Mouse (Mus musculus) kidney, embryonic 14.5 days (tissue): ENCODE results near the gene Ahrr. TPM values are rescaled to one million over a fixed set of nuclear protein-coding genes. Genes with fewer than 3 reads are reported as not detected.
A peak's percentile ranks its signal among the peaks of the same experiment; 100 is the strongest.

Experiments
- ATAC-seq: fragments of 200-750 bp; cut with Nextera tagmentation; 2 replicates; pipeline ENCODE4 v1.8.0; 2017; ENCODE audit warnings: moderate number of reproducible peaks, mild to moderate bottlenecking, moderate TSS enrichment, moderate library complexity; ENCODE audit not compliant: low FRiP score, low TSS enrichment
- H3K27ac ChIP-seq: fragments of 300-500 bp; sonication (generic); 2 replicates; pipeline ENCODE4 v1.5.1; 2014; ENCODE audit warnings: low read depth, mild to moderate bottlenecking, low read length, moderate library complexity, mixed read lengths
- H3K27me3 ChIP-seq: fragments of 300-500 bp; sonication (generic); 2 replicates; pipeline ENCODE4 v1.6.1; 2014; ENCODE audit warnings: mild to moderate bottlenecking, low read length; ENCODE audit not compliant: control insufficient read depth, insufficient read depth
- H3K36me3 ChIP-seq: fragments of 300-500 bp; sonication (generic); 2 replicates; pipeline ENCODE4 v1.6.1; 2014; ENCODE audit warnings: low read length, mixed read lengths; ENCODE audit not compliant: control insufficient read depth, insufficient read depth
- H3K4me1 ChIP-seq: fragments of 300-500 bp; sonication (generic); 2 replicates; pipeline ENCODE4 v1.6.1; 2014; ENCODE audit warnings: low read length, mixed read lengths; ENCODE audit not compliant: control insufficient read depth, insufficient read depth
- H3K4me2 ChIP-seq: fragments of 300-500 bp; sonication (generic); replicated peaks from 2 replicates; pipeline ENCODE4 v1.6.1; 2014; ENCODE audit warnings: low read depth, mild to moderate bottlenecking, low read length
- H3K4me3 ChIP-seq: fragments of 300-500 bp; sonication (generic); 2 replicates; pipeline ENCODE4 v1.5.1; 2014; ENCODE audit warnings: mild to moderate bottlenecking, low read length
- H3K9ac ChIP-seq: fragments of 300-500 bp; sonication (generic); 2 replicates; pipeline ENCODE4 v1.6.1; 2014; ENCODE audit warnings: low read depth, mild to moderate bottlenecking, low read length, moderate library complexity
- H3K9me3 ChIP-seq: fragments of 300-500 bp; sonication (generic); 2 replicates; pipeline ENCODE4 v1.6.1; 2016; ENCODE audit warnings: low read length; ENCODE audit not compliant: control insufficient read depth
- WGBS: fragments of 180-500 bp; shearing (Covaris S2); extraction: QIAGEN DNeasy Blood & Tissue Kit; methylation state at CpG from one replicate; pipeline ENCODE4 v1.1.7; 2014; 5-methylcytosine and 5-hydroxymethylcytosine counted together
- polyA plus RNA-seq: library from polyadenylated mRNA; unstranded; fragments of >200 nt; fragmentation: Nextera tagmentation; extraction: Ambion mirVana; gene quantifications from 2 replicates; pipeline ENCODE4 v1.2.1, GENCODE M21; 2014

Gene Ahrr
- polyA plus RNA-seq: 0.39 and 0.65 TPM in 2 replicates

- H3K27ac ChIP-seq: no peak within 1 kb of the TSS
- H3K4me3 ChIP-seq: peak within 1 kb of the TSS; percentile 13
- no peaks in the 10 kb centered on the region for H3K27me3 ChIP-seq
- peak within 1 kb of the TSS; percentile 41 for H3K4me2 ChIP-seq
- no peaks in the 10 kb centered on the region for H3K4me1 ChIP-seq
- no peaks in the 10 kb centered on the region for H3K9me3 ChIP-seq
- H3K9ac ChIP-seq: no peak within 1 kb of the TSS
- no peaks in the 10 kb centered on the region for H3K36me3 ChIP-seq
- 1% methylated on average over 24 of the region's 27 CpGs for WGBS
- peak; percentile 69 for ATAC-seq
These were observed at the start of gene Ahrr for GRCm38 (mm10) chr13:74292167-74292566. Gene Ahrr (minus strand): TSS chr13:74292331.

GRCm38 (mm10) chr13:74341036-74341435 is 48.9 kb upstream of the Ahrr start:
- H3K4me3 ChIP-seq: no peak overlapping the region
- H3K36me3 ChIP-seq: peaks cover 73% of the 10 kb centered on the region
- no peak overlapping the region for H3K9ac ChIP-seq
- no peaks in the 10 kb centered on the region for H3K4me1 ChIP-seq
- no peaks in the 10 kb centered on the region for H3K27me3 ChIP-seq
- H3K9me3 ChIP-seq: no peaks in the 10 kb centered on the region
- H3K27ac ChIP-seq: no peak overlapping the region
- H3K4me2 ChIP-seq: no peak overlapping the region
- peak; percentile 46; the same call in 1 of the 2 replicates for ATAC-seq
- 47% methylated on average over 3 of the region's 3 CpGs for WGBS

- Histone ChIP-seq H3K4me3 (no peak overlapping the region), H3K9ac (no peak overlapping the region), H3K4me1 (no peaks in the 10 kb centered on the region), H3K27ac (no peak overlapping the region), H3K36me3 (peaks cover 74% of the 10 kb centered on the region), H3K9me3 (no peaks in the 10 kb centered on the region), H3K4me2 (no peak overlapping the region), H3K27me3 (no peaks in the 10 kb centered on the region)
- ATAC-seq: no peak
These were observed 37.2 kb upstream of the Ahrr start for GRCm38 (mm10) chr13:74329321-74329720.

DNA sequence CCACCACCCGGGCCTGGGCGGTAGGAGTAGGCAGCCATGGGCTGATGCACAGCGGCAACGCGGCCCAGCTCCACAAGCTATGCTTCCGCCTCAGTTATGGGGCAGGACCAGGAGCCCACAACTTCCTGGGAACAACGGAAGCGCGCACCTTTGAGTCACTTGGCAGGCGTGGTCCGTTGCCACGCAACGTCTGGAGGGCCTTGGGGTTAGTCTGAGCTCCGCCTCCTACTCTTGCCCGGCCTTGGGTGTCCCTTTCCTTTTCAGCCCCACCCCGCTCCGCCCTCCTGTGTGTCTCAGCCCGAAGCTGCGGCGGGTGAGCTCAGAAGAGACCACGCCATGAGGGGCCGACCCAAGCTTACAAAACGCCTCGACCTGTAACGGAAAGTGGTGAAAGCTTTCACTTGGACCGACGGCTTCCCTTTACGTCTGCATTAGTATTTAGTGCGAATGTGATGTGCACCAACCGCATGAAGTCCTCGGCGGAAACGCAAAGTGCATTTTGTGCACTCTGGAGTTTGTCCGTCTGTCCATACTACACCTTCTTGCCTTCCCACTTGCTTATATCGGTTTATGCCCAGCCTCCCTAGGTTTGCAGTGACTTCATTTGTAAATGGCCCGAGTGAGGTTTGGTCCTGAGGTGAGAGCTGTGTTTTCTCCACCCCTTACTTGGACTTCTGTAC is 25.2 kb upstream of the Ahrr start, which contains the start of gene Pdcd6:
Pdcd6 (minus strand) TSS at position 411 of the 680 bp plus-strand sequence.
- Histone ChIP-seq H3K36me3 (peaks cover 27% of the 10 kb centered on the region), H3K27me3 (no peaks in the 10 kb centered on the region)
- WGBS: under 1% methylated on average over 32 of the region's 36 CpGs

DNA sequence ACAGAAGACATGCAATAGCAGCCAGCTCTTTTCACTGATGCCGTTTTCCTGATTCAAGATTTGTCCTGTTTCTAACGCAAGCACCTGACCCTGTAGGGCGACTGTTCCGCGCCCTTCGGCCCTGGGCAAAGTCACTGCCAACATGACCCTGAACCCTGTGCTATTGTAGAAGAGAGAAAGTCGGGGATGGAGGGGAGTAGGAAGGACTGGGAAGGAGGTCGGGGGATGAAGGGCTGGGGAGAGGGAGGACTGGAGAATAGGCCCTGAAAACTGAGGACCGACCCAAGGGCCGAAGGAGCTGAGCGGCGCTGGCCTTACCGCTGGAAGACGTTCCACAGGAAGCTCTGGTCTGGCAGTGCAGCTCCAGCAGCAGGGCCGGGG is 24.6 kb upstream of the Ahrr start:
- ATAC-seq: no peak
- H3K36me3 ChIP-seq: peaks cover 21% of the 10 kb centered on the region
- WGBS: 4% methylated on average over 15 of the region's 15 CpGs
- H3K9ac ChIP-seq: peak overlapping the region; percentile 84
- H3K4me1 ChIP-seq: no peaks in the 10 kb centered on the region
- H3K4me3 ChIP-seq: peak overlapping the region; percentile 80
- no peaks in the 10 kb centered on the region for H3K27me3 ChIP-seq
- peak overlapping the region; percentile 59 for H3K4me2 ChIP-seq
- H3K9me3 ChIP-seq: no peaks in the 10 kb centered on the region
- H3K27ac ChIP-seq: no peak overlapping the region

More for the DNA sequence above, 25.2 kb upstream of the Ahrr start, which contains the start of gene Pdcd6:
- H3K4me3 ChIP-seq: peak within 1 kb of the TSS; percentile 80
- H3K27ac ChIP-seq: no peak within 1 kb of the TSS
- peak within 1 kb of the TSS; percentile 59 for H3K4me2 ChIP-seq
- no peaks in the 10 kb centered on the region for H3K4me1 ChIP-seq
- H3K9ac ChIP-seq: peak within 1 kb of the TSS; percentile 84
- H3K9me3 ChIP-seq: no peaks in the 10 kb centered on the region
- ATAC-seq: peak; percentile 100

DNA sequence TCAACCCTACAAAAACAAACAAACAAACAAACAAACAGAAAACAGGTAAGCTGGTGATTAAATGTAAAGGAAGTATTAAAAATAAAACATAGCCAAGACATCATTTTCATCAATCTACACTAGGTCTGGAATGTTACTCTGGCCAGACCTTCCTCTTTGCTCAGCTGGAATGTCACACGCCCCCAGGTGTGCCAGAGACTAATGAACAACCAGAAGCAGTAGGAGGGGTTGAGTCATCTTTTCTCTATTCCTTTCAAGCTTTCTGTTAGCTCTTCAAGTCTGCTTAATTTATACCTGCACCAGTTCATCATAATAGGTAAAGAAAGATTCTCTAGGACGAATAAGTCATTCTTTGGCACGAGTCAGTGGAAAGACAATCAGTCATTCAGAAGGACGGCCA is 24.3 kb upstream of the Ahrr start:
- H3K27ac ChIP-seq: no peak overlapping the region
- no peaks in the 10 kb centered on the region for H3K27me3 ChIP-seq
- no peaks in the 10 kb centered on the region for H3K4me1 ChIP-seq
- peak overlapping the region; percentile 59 for H3K4me2 ChIP-seq
- 24% methylated on average over 4 of the region's 4 CpGs for WGBS
- no peak for ATAC-seq
- peak overlapping the region; percentile 84 for H3K9ac ChIP-seq
- no peaks in the 10 kb centered on the region for H3K9me3 ChIP-seq
- H3K36me3 ChIP-seq: peaks cover 17% of the 10 kb centered on the region
- H3K4me3 ChIP-seq: peak overlapping the region; percentile 80

DNA sequence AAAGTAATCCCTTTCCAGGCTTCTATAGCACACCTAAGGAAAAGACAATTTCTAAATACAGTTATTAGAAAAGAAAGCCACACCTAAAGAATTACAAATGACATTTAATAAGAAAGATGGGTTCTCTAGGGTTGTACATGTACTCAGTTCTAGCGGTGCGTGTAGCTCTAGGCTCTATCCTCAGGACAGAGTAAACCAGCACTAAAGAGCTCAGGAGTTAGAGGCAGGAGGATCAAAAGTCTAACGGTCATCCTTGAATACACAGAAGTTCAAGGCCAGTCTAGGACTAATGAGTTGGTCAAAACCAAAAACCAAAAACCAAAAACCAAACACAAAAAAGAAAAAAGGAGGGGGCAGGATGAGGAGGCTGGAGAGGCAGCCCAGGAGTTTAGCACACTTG is 22.5 kb upstream of the Ahrr start:
- H3K4me3 ChIP-seq: no peak overlapping the region

DNA sequence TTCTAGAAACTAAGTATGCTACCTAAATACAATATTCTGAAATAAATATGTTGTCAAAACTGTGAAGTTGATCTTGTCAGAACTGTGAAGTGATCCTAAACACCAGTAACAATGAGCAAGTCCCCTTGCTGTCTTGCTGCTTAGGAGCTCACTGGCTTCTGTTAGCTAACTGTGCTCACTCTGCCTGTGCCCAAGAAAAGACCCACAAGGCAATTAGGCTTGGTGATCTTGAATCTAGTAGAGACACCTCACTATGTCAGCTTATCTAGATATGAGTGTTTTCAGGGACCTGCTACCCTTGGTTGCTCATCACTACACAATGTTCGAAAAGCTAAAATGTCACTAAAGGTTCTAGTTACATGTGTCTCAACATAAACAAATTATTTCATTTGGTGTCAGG is 13.6 kb upstream of the Ahrr start:
- H3K36me3 ChIP-seq: peaks cover 74% of the 10 kb centered on the region

More for the DNA sequence above, 22.5 kb upstream of the Ahrr start:
- ATAC-seq: no peak
- Histone ChIP-seq H3K27ac (no peak overlapping the region), H3K9me3 (no peaks in the 10 kb centered on the region), H3K36me3 (peaks cover 23% of the 10 kb centered on the region), H3K4me1 (no peaks in the 10 kb centered on the region), H3K27me3 (no peaks in the 10 kb centered on the region), H3K9ac (no peak overlapping the region), H3K4me2 (no peak overlapping the region)
- WGBS: 94% methylated on average over 3 of the region's 3 CpGs

DNA sequence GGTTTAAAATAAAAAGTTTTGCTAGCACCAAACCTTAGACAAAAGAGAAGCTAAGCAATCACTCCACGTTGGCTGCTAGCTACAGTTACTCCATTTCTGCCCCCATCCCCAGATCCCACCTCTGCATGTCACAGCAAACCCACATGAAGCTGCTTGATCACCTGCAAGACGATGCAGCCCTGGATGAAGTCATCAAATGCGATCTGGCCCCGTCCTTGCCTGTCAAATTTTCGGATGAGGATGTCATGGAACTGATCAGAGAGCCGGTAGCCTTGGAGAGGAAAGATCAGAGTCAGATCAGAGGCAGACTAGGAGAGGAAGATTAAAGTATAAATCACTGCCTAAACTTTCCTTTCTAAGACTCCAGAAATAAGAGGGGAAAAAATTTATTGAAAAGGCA is 13.2 kb upstream of the Ahrr start:
- Histone ChIP-seq H3K4me2 (no peak overlapping the region), H3K9ac (no peak overlapping the region), H3K27ac (no peak overlapping the region), H3K4me1 (no peaks in the 10 kb centered on the region), H3K4me3 (no peak overlapping the region), H3K27me3 (no peaks in the 10 kb centered on the region), H3K9me3 (no peaks in the 10 kb centered on the region), H3K36me3 (peaks cover 70% of the 10 kb centered on the region)
- ATAC-seq: no peak
- 88% methylated on average over 6 of the region's 6 CpGs for WGBS

More for the DNA sequence above, 13.6 kb upstream of the Ahrr start:
- H3K4me3 ChIP-seq: no peak overlapping the region
- ATAC-seq: no peak
- no peaks in the 10 kb centered on the region for H3K27me3 ChIP-seq
- H3K9ac ChIP-seq: no peak overlapping the region
- no peaks in the 10 kb centered on the region for H3K9me3 ChIP-seq
- 94% methylated on average over 1 of the region's 1 CpGs for WGBS
- H3K4me1 ChIP-seq: no peaks in the 10 kb centered on the region
- no peak overlapping the region for H3K4me2 ChIP-seq
- H3K27ac ChIP-seq: no peak overlapping the region
